Mouse (Mus musculus) limb, embryonic 11.5 days (tissue): Measurements from ENCODE around the gene Psmc6. TPM values are rescaled to one million over a fixed set of nuclear protein-coding genes. Genes with fewer than 3 reads are reported as not detected.
A peak's percentile ranks its signal among the peaks of the same experiment; 100 is the strongest.

Experiments used
- ATAC-seq: fragments of 200-750 bp; cut with Nextera tagmentation; 2 replicates; pipeline ENCODE4 v1.8.0; 2017; ENCODE audit warnings: low read depth; ENCODE audit not compliant: insufficient number of reproducible peaks, low FRiP score, low TSS enrichment
- DNase-seq: peaks from one replicate; pipeline ENCODE4 v3.0.0-alpha.2; 2015; ENCODE audit warnings: low spot score
- H3K27ac ChIP-seq: fragments of 300-500 bp; sonication (generic); replicated peaks from 2 replicates; pipeline ENCODE4 v1.5.1; 2014; ENCODE audit warnings: low read depth, mild to moderate bottlenecking, low read length
- H3K27me3 ChIP-seq: fragments of 300-500 bp; sonication (generic); 2 replicates; pipeline ENCODE4 v1.6.1; 2014; ENCODE audit warnings: mild to moderate bottlenecking, low read length, mixed read lengths; ENCODE audit not compliant: control insufficient read depth, insufficient read depth
- H3K36me3 ChIP-seq: fragments of 300-500 bp; sonication (generic); 2 replicates; pipeline ENCODE4 v1.6.1; 2014; ENCODE audit warnings: mild to moderate bottlenecking, low read length, moderate library complexity, mixed read lengths; ENCODE audit not compliant: control insufficient read depth, insufficient read depth
- H3K4me1 ChIP-seq: fragments of 300-500 bp; sonication (generic); 2 replicates; pipeline ENCODE4 v1.6.1; 2014; ENCODE audit warnings: low read length, mixed read lengths; ENCODE audit not compliant: control insufficient read depth, insufficient read depth
- H3K4me2 ChIP-seq: fragments of 300-500 bp; sonication (generic); 2 replicates; pipeline ENCODE4 v1.6.1; 2014; ENCODE audit warnings: low read depth, mild to moderate bottlenecking, moderate library complexity; ENCODE audit not compliant: severe bottlenecking
- H3K4me3 ChIP-seq: fragments of 300-500 bp; sonication (generic); 2 replicates; pipeline ENCODE4 v1.5.1; 2014; ENCODE audit warnings: low read depth, low read length
- H3K9ac ChIP-seq: fragments of 300-500 bp; sonication (generic); 2 replicates; pipeline ENCODE4 v1.6.1; 2014; ENCODE audit warnings: mild to moderate bottlenecking, low read length
- H3K9me3 ChIP-seq: fragments of 300-500 bp; sonication (generic); 2 replicates; pipeline ENCODE4 v1.6.1; 2016; ENCODE audit warnings: low read length; ENCODE audit not compliant: control insufficient read depth
- WGBS: fragments of 180-500 bp; shearing (Covaris S2); extraction: QIAGEN DNeasy Blood & Tissue Kit; methylation state at CpG from one replicate; pipeline ENCODE4 v1.1.7; 2014; 5-methylcytosine and 5-hydroxymethylcytosine counted together
- polyA plus RNA-seq: library from polyadenylated mRNA; unstranded; fragments of >200 nt; fragmentation: Nextera tagmentation; extraction: Ambion mirVana; gene quantifications from 2 replicates; pipeline ENCODE4 v1.2.1, GENCODE M21; 2014

The Psmc6 gene
- polyA plus RNA-seq, 1 experiment from 2014 or later = 237 TPM

GRCm38 (mm10) chr14:45310101-45310500 is 19.5 kb upstream of the Psmc6 start:
- H3K4me3 ChIP-seq = no peak overlapping the region
- no peak for ATAC-seq
- WGBS = 90% methylated on average over 14 of the region's 14 CpGs
- no peaks in the 10 kb centered on the region for H3K36me3 ChIP-seq
- no peak for DNase-seq
- H3K4me1 ChIP-seq = no peaks in the 10 kb centered on the region
- H3K27me3 ChIP-seq = no peaks in the 10 kb centered on the region
- no peak overlapping the region for H3K27ac ChIP-seq
- H3K4me2 ChIP-seq = no peak overlapping the region
- H3K9ac ChIP-seq = no peak overlapping the region
- H3K9me3 ChIP-seq = no peaks in the 10 kb centered on the region

- Histone ChIP-seq H3K27ac (no peak overlapping the region), H3K36me3 (no peaks in the 10 kb centered on the region), H3K4me1 (0 out of 2 replicates have a peak, but pooled peaks cover 5% of the 10 kb centered on the region), H3K27me3 (no peaks in the 10 kb centered on the region), H3K4me2 (peak overlapping the region; percentile 72; the same call in 1 of the 2 replicates), H3K9me3 (no peaks in the 10 kb centered on the region), H3K4me3 (peak overlapping the region; percentile 85), H3K9ac (no peak overlapping the region)
- 80% methylated on average over 5 of the region's 5 CpGs for WGBS
- no peak for ATAC-seq
- DNase-seq = no peak
Observed at GRCm38 (mm10) chr14:45316927-45317326, 12.7 kb upstream of the Psmc6 start.

- peak overlapping the region; percentile 72 for H3K4me2 ChIP-seq
- WGBS = under 1% methylated on average over 21 of the region's 38 CpGs
Observed at GRCm38 (mm10) chr14:45317921-45318411, 11.6 kb upstream of the Psmc6 start.

GRCm38 (mm10) chr14:45318426-45319236 is 11.0 kb upstream of the Psmc6 start, which contains the start of gene Ero1l:
Gene Ero1l (minus strand): TSS chr14:45318771.
- no peaks in the 10 kb centered on the region for H3K27me3 ChIP-seq
- 0 out of 2 replicates have a peak, but pooled peaks cover 5% of the 10 kb centered on the region for H3K4me1 ChIP-seq
- peak within 1 kb of the TSS; percentile 93 for H3K9ac ChIP-seq
- H3K9me3 ChIP-seq = no peaks in the 10 kb centered on the region
- peak; percentile 92 for ATAC-seq
- DNase-seq = peak; percentile 84
- peak within 1 kb of the TSS; percentile 8; the same call in 1 of the 2 replicates for H3K27ac ChIP-seq
- no peaks in the 10 kb centered on the region for H3K36me3 ChIP-seq
- peak within 1 kb of the TSS; percentile 85 for H3K4me3 ChIP-seq
- peak within 1 kb of the TSS; percentile 72 for H3K4me2 ChIP-seq
- WGBS = 2% methylated on average over 73 of the region's 74 CpGs

More at GRCm38 (mm10) chr14:45317921-45318411, 11.6 kb upstream of the Psmc6 start:
- Histone ChIP-seq H3K9ac (peak overlapping the region; percentile 93), H3K4me3 (peak overlapping the region; percentile 85), H3K36me3 (no peaks in the 10 kb centered on the region), H3K27me3 (no peaks in the 10 kb centered on the region), H3K4me1 (0 out of 2 replicates have a peak, but pooled peaks cover 5% of the 10 kb centered on the region), H3K27ac (no peak overlapping the region), H3K9me3 (no peaks in the 10 kb centered on the region)
- peak; percentile 0; the same call in 1 of the 2 replicates for ATAC-seq
- no peak for DNase-seq

- ATAC-seq = no peak
- H3K27ac ChIP-seq = no peak overlapping the region
Observed at GRCm38 (mm10) chr14:45319237-45319610, 10.4 kb upstream of the Psmc6 start.

GRCm38 (mm10) chr14:45320111-45320510 is 9.5 kb upstream of the Psmc6 start:
- H3K9me3 ChIP-seq = no peaks in the 10 kb centered on the region
- no peaks in the 10 kb centered on the region for H3K36me3 ChIP-seq
- DNase-seq (no peak), ATAC-seq (no peak)
- H3K4me2 ChIP-seq = no peak overlapping the region
- WGBS = 82% methylated on average over 4 of the region's 4 CpGs
- no peak overlapping the region for H3K27ac ChIP-seq
- H3K9ac ChIP-seq = no peak overlapping the region
- H3K4me3 ChIP-seq = no peak overlapping the region
- no peaks in the 10 kb centered on the region for H3K27me3 ChIP-seq
- 0 out of 2 replicates have a peak, but pooled peaks cover 5% of the 10 kb centered on the region for H3K4me1 ChIP-seq

More at GRCm38 (mm10) chr14:45319237-45319610, 10.4 kb upstream of the Psmc6 start:
- Histone ChIP-seq H3K27me3 (no peaks in the 10 kb centered on the region), H3K36me3 (no peaks in the 10 kb centered on the region), H3K4me3 (no peak overlapping the region), H3K4me2 (no peak overlapping the region), H3K9me3 (no peaks in the 10 kb centered on the region), H3K4me1 (0 out of 2 replicates have a peak, but pooled peaks cover 5% of the 10 kb centered on the region), H3K9ac (no peak overlapping the region)
- 70% methylated on average over 3 of the region's 3 CpGs for WGBS
- DNase-seq = no peak

- H3K27ac ChIP-seq = no peak overlapping the region
- 0 out of 2 replicates have a peak, but pooled peaks cover 5% of the 10 kb centered on the region for H3K4me1 ChIP-seq
- ATAC-seq = no peak
- H3K27me3 ChIP-seq = no peaks in the 10 kb centered on the region
- no peaks in the 10 kb centered on the region for H3K36me3 ChIP-seq
- H3K4me3 ChIP-seq = no peak overlapping the region
- no peak overlapping the region for H3K9ac ChIP-seq
- 79% methylated on average over 3 of the region's 3 CpGs for WGBS
- H3K9me3 ChIP-seq = no peaks in the 10 kb centered on the region
- no peak for DNase-seq
- no peak overlapping the region for H3K4me2 ChIP-seq
Observed at GRCm38 (mm10) chr14:45321067-45321466, 8.5 kb upstream of the Psmc6 start.

GRCm38 (mm10) chr14:45321622-45322021 is 8.0 kb upstream of the Psmc6 start:
- ATAC-seq = no peak
- WGBS = 89% methylated on average over 5 of the region's 5 CpGs
- no peaks in the 10 kb centered on the region for H3K36me3 ChIP-seq
- H3K4me3 ChIP-seq = no peak overlapping the region
- H3K27me3 ChIP-seq = no peaks in the 10 kb centered on the region
- no peak overlapping the region for H3K9ac ChIP-seq
- H3K27ac ChIP-seq = no peak overlapping the region
- no peak overlapping the region for H3K4me2 ChIP-seq
- DNase-seq = no peak
- no peaks in the 10 kb centered on the region for H3K9me3 ChIP-seq
- H3K4me1 ChIP-seq = 0 out of 2 replicates have a peak, but pooled peaks cover 5% of the 10 kb centered on the region
